Mouse (Mus musculus): ENCODE results near the gene Eef1a2. TPM values are rescaled to one million over a fixed set of nuclear protein-coding genes. Genes with fewer than 3 reads are reported as not detected.

Eef1a2 gene
- total and polyA plus RNA-seq, 3 experiments, result not detected

DNA sequence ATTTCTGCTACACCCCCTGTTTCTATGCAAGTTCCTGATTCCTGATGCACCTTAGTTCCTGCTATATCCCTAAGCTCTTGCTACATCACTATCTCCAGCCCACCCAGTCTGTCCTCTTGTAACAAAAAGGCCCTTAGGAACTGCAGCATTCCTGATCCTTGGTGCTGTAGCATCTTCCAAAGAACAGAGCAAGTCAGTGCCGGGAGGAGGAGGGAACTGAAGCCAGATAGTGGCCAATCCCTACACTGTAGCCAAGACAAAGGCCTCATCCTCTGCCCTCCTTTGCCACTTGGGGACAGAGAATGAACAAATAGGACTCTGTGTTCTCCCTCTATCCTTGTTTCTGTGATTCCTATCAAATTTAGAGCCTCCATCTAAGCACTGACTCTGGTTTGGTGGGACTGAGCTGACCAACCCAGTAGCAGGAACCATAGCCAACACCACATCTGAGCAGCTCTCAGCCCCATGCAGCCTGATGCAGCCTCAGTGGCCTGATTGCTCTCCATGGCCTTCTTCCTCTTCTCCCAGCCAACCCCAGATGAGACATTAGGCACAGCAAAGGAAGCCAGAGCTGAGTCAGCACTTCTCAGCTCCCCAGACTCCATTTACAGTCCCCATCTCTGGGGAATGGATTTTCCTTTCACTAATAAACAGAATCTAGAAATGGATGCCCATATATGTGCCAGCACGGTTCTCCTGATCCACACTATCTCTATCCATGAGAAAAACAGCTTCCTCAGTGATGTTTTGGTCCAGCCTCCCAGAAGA is 13.1 kb downstream of the Eef1a2 start:
- Histone ChIP-seq H3K9ac (ENCODE audit: insufficient read depth, low read depth) (no peak overlapping the region), H3K4me1 (ENCODE audit: control insufficient read depth in 1 of 2, insufficient read depth in 2 of 2) (peaks cover 0 to 8% of the 10 kb centered on the region in 2 experiments; a peak in 3 of 4 replicates), H3K27me3 (replicated peaks) (peaks cover 92% of the 10 kb centered on the region), H3K27ac (ENCODE audit: insufficient read depth, low read depth) (no peak overlapping the region), H3K36me3 (replicated peaks in 1 of 2; ENCODE audit: control insufficient read depth in 1 of 2, insufficient read depth in 1 of 2, low read length in 1 of 2) (no peaks in the 10 kb centered on the region), H3K4me3 (replicated peaks in 1 of 3; ENCODE audit: low read depth in 2 of 3, low read length in 2 of 3, poor library complexity in 1 of 3) (no peak overlapping the region), H3K9me3 (replicated peaks; ENCODE audit: low read length) (no peaks in the 10 kb centered on the region), H3K4me2 (ENCODE audit: insufficient read depth, low read depth, poor library complexity, severe bottlenecking) (no peak overlapping the region), H3K79me2 (replicated peaks; ENCODE audit: control insufficient read depth, extremely low read depth, insufficient read depth, poor library complexity, severe bottlenecking) (no peaks in the 10 kb centered on the region)
- TF ChIP-seq POLR2A (IDR thresholded peaks at IDR 0.05; ENCODE audit: low read depth, low read length) (no peak), BHLHE40 (IDR thresholded peaks at IDR 0.05; ENCODE audit: low read depth, low read length) (no peak), TBP (conservative IDR thresholded peaks at IDR 0.05; ENCODE audit: low read depth, low read length) (no peak), MAFK (IDR thresholded peaks at IDR 0.05; ENCODE audit: insufficient replicate concordance, low read length) (peak; percentile 72)
- DNase-seq (ENCODE audit: extremely low read depth), result no peak
- dilution Hi-C loops (cut with MboI; ENCODE audit: extremely low pct_ligation_motif_present, extremely low pct_unique_long_range_greater_than_20kb, low sequenced_read_pairs), result no loop called here
- in situ Hi-C loops (cut with MboI; ENCODE audit: low pct_ligation_motif_present, low pct_unique_long_range_greater_than_20kb, low sequenced_read_pairs), result no loop called here

DNA sequence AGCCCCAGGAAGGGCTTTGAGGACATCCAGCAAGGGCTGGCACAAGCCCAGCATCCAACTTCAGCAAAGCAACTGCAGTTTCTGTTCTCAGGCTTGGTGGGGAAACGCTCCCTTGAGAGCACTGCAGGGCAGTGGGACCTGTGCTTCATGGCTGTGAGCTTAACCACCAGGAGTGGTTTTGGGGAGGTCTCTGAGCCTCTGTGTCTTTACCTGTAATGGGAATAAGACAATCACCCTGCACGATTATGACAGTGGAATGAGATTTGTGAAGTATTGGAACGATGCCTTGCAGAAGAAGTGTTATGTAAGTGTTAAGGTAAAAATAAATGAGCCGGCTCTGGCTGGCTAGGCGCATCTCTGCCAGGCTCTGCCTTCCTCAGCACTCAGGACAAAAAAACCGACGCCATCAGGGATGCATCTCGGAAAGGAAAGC is 14.1 kb downstream of the Eef1a2 start:
- H3K36me3 ChIP-seq (replicated peaks in 1 of 2; ENCODE audit: control insufficient read depth in 1 of 2, insufficient read depth in 1 of 2, low read length in 1 of 2), result no peaks in the 10 kb centered on the region
- no peak for DNase-seq (ENCODE audit: extremely low read depth)
- in situ Hi-C loops (cut with MboI; ENCODE audit: low pct_ligation_motif_present, low pct_unique_long_range_greater_than_20kb, low sequenced_read_pairs), result no loop called here

DNA sequence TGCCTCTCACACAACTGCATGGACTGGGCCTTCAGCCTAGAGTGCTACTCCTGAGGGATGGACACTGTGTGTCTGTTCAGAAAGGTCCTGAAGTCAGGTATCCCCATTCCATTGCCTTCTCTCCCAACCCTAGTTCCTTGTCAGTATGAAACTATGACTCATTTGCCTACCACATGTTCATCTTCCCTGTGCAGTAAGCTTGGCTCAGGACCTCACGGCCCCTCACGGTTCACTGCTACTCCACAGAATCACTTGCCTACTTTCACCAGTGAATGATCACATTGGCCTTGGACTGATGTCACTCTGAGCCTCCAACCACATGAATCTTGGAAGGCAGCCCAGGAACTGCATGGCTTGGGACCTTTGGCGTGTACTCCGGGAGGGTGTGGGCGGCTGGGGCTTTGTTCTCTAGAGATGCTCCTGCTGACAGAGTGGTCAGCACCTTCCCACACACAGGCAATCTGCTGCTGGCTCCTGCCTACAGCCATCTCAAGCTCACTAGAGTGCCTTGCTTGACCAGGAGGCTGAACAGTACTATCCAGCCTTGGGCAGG is 17.1 kb downstream of the Eef1a2 start:
- Histone ChIP-seq H3K9ac (ENCODE audit: insufficient read depth, low read depth) (no peak overlapping the region), H3K36me3 (replicated peaks in 1 of 2; ENCODE audit: control insufficient read depth in 1 of 2, insufficient read depth in 1 of 2, low read length in 1 of 2) (no peaks in the 10 kb centered on the region), H3K4me2 (ENCODE audit: insufficient read depth, low read depth, poor library complexity, severe bottlenecking) (no peak overlapping the region), H3K79me2 (replicated peaks; ENCODE audit: control insufficient read depth, extremely low read depth, insufficient read depth, poor library complexity, severe bottlenecking) (no peaks in the 10 kb centered on the region), H3K9me3 (replicated peaks; ENCODE audit: low read length) (peaks cover 2% of the 10 kb centered on the region), H3K27ac (ENCODE audit: insufficient read depth, low read depth) (no peak overlapping the region), H3K4me3 (replicated peaks in 1 of 3; ENCODE audit: low read depth in 2 of 3, low read length in 2 of 3, poor library complexity in 1 of 3) (no peak overlapping the region), H3K4me1 (ENCODE audit: control insufficient read depth in 1 of 2, insufficient read depth in 2 of 2) (no peaks in the 10 kb centered on the region), H3K27me3 (replicated peaks) (peaks cover 64% of the 10 kb centered on the region)
- dilution Hi-C loops (cut with MboI; ENCODE audit: extremely low pct_ligation_motif_present, extremely low pct_unique_long_range_greater_than_20kb, low sequenced_read_pairs) (no loop called here), in situ Hi-C loops (cut with MboI; ENCODE audit: low pct_ligation_motif_present, low pct_unique_long_range_greater_than_20kb, low sequenced_read_pairs) (no loop called here)
- no peak for DNase-seq (ENCODE audit: extremely low read depth)
- no peak for TF ChIP-seq IRF4 (IDR thresholded peaks at IDR 0.05; ENCODE audit: low read depth, low read length)
- TF ChIP-seq SIN3A (IDR thresholded peaks at IDR 0.05; ENCODE audit: low read length), result no peak
- TF ChIP-seq CHD2 (IDR thresholded peaks at IDR 0.05; ENCODE audit: low read length), result no peak
- no peak for TF ChIP-seq CTCF (conservative IDR thresholded peaks at IDR 0.05 in 1 of 2, IDR thresholded peaks at IDR 0.05 in 1 of 2; ENCODE audit: low read depth in 2 of 2, low read length in 2 of 2)
- TF ChIP-seq TBP (conservative IDR thresholded peaks at IDR 0.05; ENCODE audit: low read depth, low read length), result no peak
- no peak for TF ChIP-seq MAFK (IDR thresholded peaks at IDR 0.05; ENCODE audit: insufficient replicate concordance, low read length)

More for the DNA sequence above, 14.1 kb downstream of the Eef1a2 start:
- no peak overlapping the region for H3K4me3 ChIP-seq (replicated peaks in 1 of 3; ENCODE audit: low read depth in 2 of 3, low read length in 2 of 3, poor library complexity in 1 of 3)
- H3K4me1 ChIP-seq (ENCODE audit: control insufficient read depth in 1 of 2, insufficient read depth in 2 of 2), result no peaks in the 10 kb centered on the region
- H3K79me2 ChIP-seq (replicated peaks; ENCODE audit: control insufficient read depth, extremely low read depth, insufficient read depth, poor library complexity, severe bottlenecking), result no peaks in the 10 kb centered on the region
- dilution Hi-C loops (cut with MboI; ENCODE audit: extremely low pct_ligation_motif_present, extremely low pct_unique_long_range_greater_than_20kb, low sequenced_read_pairs), result no loop called here
- H3K27ac ChIP-seq (ENCODE audit: insufficient read depth, low read depth), result no peak overlapping the region
- H3K4me2 ChIP-seq (ENCODE audit: insufficient read depth, low read depth, poor library complexity, severe bottlenecking), result no peak overlapping the region
- H3K9me3 ChIP-seq (replicated peaks; ENCODE audit: low read length), result no peaks in the 10 kb centered on the region
- no peak overlapping the region for H3K9ac ChIP-seq (ENCODE audit: insufficient read depth, low read depth)
- TF ChIP-seq JUN (IDR thresholded peaks at IDR 0.05; ENCODE audit: insufficient read depth, low read depth, low read length), result no peak
- no peak for TF ChIP-seq BHLHE40 (IDR thresholded peaks at IDR 0.05; ENCODE audit: low read depth, low read length)
- no peak for TF ChIP-seq IRF4 (IDR thresholded peaks at IDR 0.05; ENCODE audit: low read depth, low read length)
- no peak for TF ChIP-seq MAFK (IDR thresholded peaks at IDR 0.05; ENCODE audit: insufficient replicate concordance, low read length)
- peaks cover 91% of the 10 kb centered on the region for H3K27me3 ChIP-seq (replicated peaks)

Data from CH12.LX (cell line).